ENCODE assay signal across 11 mouse cellular contexts in genomic region chr10:33179731-33180631, GRCm38 (mm10).
A peak's percentile ranks its signal among the peaks of the same experiment; 100 is the strongest.
DNase-seq lines count a peak whose midpoint lies in the region; ATAC-seq lines count a peak whose summit lies in the region.
"Had no signal": no experiment of that assay in that cellular context is flagged by ENCODE, and none has a peak within 500 bp of the region (broad histone marks: within the 10 kb centered on the region; RNA-seq: fewer than 3 reads in every experiment).

No protein-coding gene starts in this region.

- DNase-seq in Muller cell, postnatal 12 days (ENCODE audit: inconsistent ontology term) = peak; percentile 89
- peak; percentile 77 for DNase-seq in gastrocnemius, adult 18-20 months (ENCODE audit: low spot score)
- no peak for DNase-seq in right cerebral cortex, postnatal 36 days (ENCODE audit: low spot score in 2 of 2)
- no peak for DNase-seq in thymus, postnatal 0 days (ENCODE audit: low spot score)
- no peak for DNase-seq in left cerebral cortex, adult 11 months (ENCODE audit: low spot score)
- DNase-seq: right cerebral cortex, postnatal 25 days had no signal

- no peak overlapping the region for H3K4me2 ChIP-seq in forebrain, embryonic 12.5 days
- H3K4me2 ChIP-seq in forebrain, embryonic 16.5 days (ENCODE audit: low read length) = no peak overlapping the region
- H3K4me2 ChIP-seq in limb, embryonic 13.5 days (replicated peaks) = no peak overlapping the region
- H3K4me2 ChIP-seq: lung, embryonic 15.5 days had no signal

- H3K36me3 ChIP-seq in forebrain, embryonic 12.5 days (replicated peaks) = no peaks in the 10 kb centered on the region
- H3K36me3 ChIP-seq in forebrain, embryonic 16.5 days (ENCODE audit: control insufficient read depth, insufficient read depth) = no peaks in the 10 kb centered on the region
- H3K36me3 ChIP-seq in limb, embryonic 13.5 days = no peaks in the 10 kb centered on the region
- H3K36me3 ChIP-seq: lung, embryonic 15.5 days had no signal

- H3K4me1 ChIP-seq in forebrain, embryonic 12.5 days = no peaks in the 10 kb centered on the region; the same call in 1 of the 2 replicates
- H3K4me1 ChIP-seq in forebrain, embryonic 16.5 days (replicated peaks; ENCODE audit: control insufficient read depth, insufficient read depth, low read length) = no peaks in the 10 kb centered on the region
- peaks cover 5% of the 10 kb centered on the region; the same call in 1 of the 2 replicates for H3K4me1 ChIP-seq in limb, embryonic 13.5 days
- H3K4me1 ChIP-seq: lung, embryonic 15.5 days had no signal

- H3K9ac ChIP-seq in forebrain, embryonic 12.5 days = no peak overlapping the region
- no peak overlapping the region for H3K9ac ChIP-seq in forebrain, embryonic 16.5 days (replicated peaks; ENCODE audit: low read depth, low read length)
- H3K9ac ChIP-seq in limb, embryonic 13.5 days = no peak overlapping the region
- H3K9ac ChIP-seq: lung, embryonic 15.5 days had no signal

- no peaks in the 10 kb centered on the region for H3K9me3 ChIP-seq in forebrain, embryonic 12.5 days
- H3K9me3 ChIP-seq in forebrain, embryonic 16.5 days (ENCODE audit: control insufficient read depth, low read length) = no peaks in the 10 kb centered on the region
- H3K9me3 ChIP-seq in limb, embryonic 13.5 days = no peaks in the 10 kb centered on the region
- H3K9me3 ChIP-seq: lung, embryonic 15.5 days had no signal

- ATAC-seq in forebrain, embryonic 12.5 days (ENCODE audit: low FRiP score) = 0 out of 2 replicates have a peak, but pooled peaks have one; percentile 49
- no peak for ATAC-seq in forebrain, embryonic 16.5 days
- peak; percentile 90 for ATAC-seq in limb, embryonic 13.5 days (ENCODE audit: low FRiP score, low read depth)

- 30% methylated on average over 2 of the region's 2 CpGs for WGBS in forebrain, embryonic 12.5 days
- WGBS in forebrain, embryonic 16.5 days = 24% methylated on average over 2 of the region's 2 CpGs
- WGBS in limb, embryonic 13.5 days = 42% methylated on average over 2 of the region's 2 CpGs

- H3K4me3 ChIP-seq in forebrain, embryonic 12.5 days (replicated peaks) = no peak overlapping the region
- no peak overlapping the region for H3K4me3 ChIP-seq in forebrain, embryonic 16.5 days (replicated peaks; ENCODE audit: low read length)
- H3K4me3 ChIP-seq in limb, embryonic 13.5 days = no peak overlapping the region
- H3K4me3 ChIP-seq: lung, embryonic 15.5 days had no signal

- no peaks in the 10 kb centered on the region for H3K27me3 ChIP-seq in forebrain, embryonic 12.5 days
- H3K27me3 ChIP-seq in forebrain, embryonic 16.5 days (replicated peaks; ENCODE audit: control insufficient read depth, insufficient read depth, low read length) = no peaks in the 10 kb centered on the region
- no peaks in the 10 kb centered on the region for H3K27me3 ChIP-seq in limb, embryonic 13.5 days
- H3K27me3 ChIP-seq: CH12.LX; lung, embryonic 15.5 days had no signal

- no peak overlapping the region for H3K27ac ChIP-seq in forebrain, embryonic 12.5 days
- H3K27ac ChIP-seq in forebrain, embryonic 16.5 days (ENCODE audit: low read length) = no peak overlapping the region
- peak overlapping the region; percentile 28; the same call in 1 of the 2 replicates for H3K27ac ChIP-seq in limb, embryonic 13.5 days
- H3K27ac ChIP-seq: lung, embryonic 15.5 days had no signal

Comparison
In these comparisons a context has a peak if more than half of its experiments do, and no peak if none do; other contexts are left out.
1. DNase-seq: peak in Muller cell, postnatal 12 days (single experiment) and gastrocnemius, adult 18-20 months (single experiment); none in right cerebral cortex, postnatal 36 days (0 of 2), thymus, postnatal 0 days (single experiment) and left cerebral cortex, adult 11 months (single experiment).